Mouse (Mus musculus): Measurements from ENCODE around the gene Intu.

DNA sequence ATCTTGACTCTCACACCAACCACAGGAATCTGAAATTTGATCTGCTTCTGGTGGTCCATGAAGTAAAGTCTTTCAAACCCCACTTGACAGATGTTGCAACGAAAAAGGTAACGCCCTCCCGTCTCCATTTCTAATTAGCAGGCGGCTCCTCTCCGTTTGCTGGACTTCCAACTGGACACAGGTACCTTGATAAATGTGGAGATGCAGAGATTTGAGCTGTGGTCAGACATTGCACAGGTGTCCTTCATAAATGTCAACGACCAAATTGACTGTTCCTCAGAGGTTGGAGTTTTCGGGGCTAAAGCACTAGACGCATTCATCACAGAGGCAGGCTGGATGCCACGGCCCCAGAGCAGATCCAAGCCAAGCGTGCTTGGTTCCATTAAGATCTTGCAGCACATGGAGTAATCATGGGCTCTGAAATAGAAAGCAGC is 47.8 kb upstream of the Intu start:
- TF ChIP-seq POLR2A (IDR thresholded peaks at IDR 0.05; ENCODE audit: insufficient read length, low read depth), result no peak
- TF ChIP-seq E2F4 (IDR thresholded peaks at IDR 0.05; ENCODE audit: insufficient read depth), result no peak
- no peak for TF ChIP-seq USF1 (IDR thresholded peaks at IDR 0.05; ENCODE audit: low read depth)
- TF ChIP-seq TCF12 (IDR thresholded peaks at IDR 0.05; ENCODE audit: insufficient read depth, poor library complexity, severe bottlenecking), result no peak
- no peak for TF ChIP-seq MYOG (IDR thresholded peaks at IDR 0.05; ENCODE audit: control insufficient read depth in 1 of 3, insufficient read depth in 1 of 3, insufficient read length in 2 of 3, low read depth in 2 of 3)
- TF ChIP-seq TCF3 (IDR thresholded peaks at IDR 0.05; ENCODE audit: insufficient read length, low read depth), result no peak

All from myocyte (in vitro differentiated cells).